In genomic region chr14:31586451-31586850, GRCm38 (mm10) we compare ENCODE assay signal across 31 mouse cellular contexts. TPM values are rescaled to one million over a fixed set of nuclear protein-coding genes. Genes with fewer than 3 reads are reported as not detected.
"Had no signal": no experiment of that assay in that cellular context is flagged by ENCODE, and none has a peak within 500 bp of the region (broad histone marks: within the 10 kb centered on the region; RNA-seq: fewer than 3 reads in every experiment).

No protein-coding gene starts in this region.

- H3K4me1 ChIP-seq: heart, embryonic 12.5 days; hindbrain, embryonic 10.5 days; hindbrain, embryonic 12.5 days; intestine, embryonic 15.5 days; limb, embryonic 10.5 days; limb, embryonic 12.5 days; liver, embryonic 13.5 days; liver, embryonic 15.5 days had no signal

- H3K27ac ChIP-seq: gastrocnemius, adult 2 months; heart, embryonic 10.5 days; hindbrain, embryonic 10.5 days; hindbrain, embryonic 12.5 days; hindbrain, embryonic 14.5 days; intestine, embryonic 15.5 days; kidney, postnatal 0 days; layer of hippocampus, adult 2 months; left cerebral cortex, adult 2 months; limb, embryonic 10.5 days; limb, embryonic 12.5 days; liver, embryonic 13.5 days; liver, embryonic 15.5 days had no signal

- ATAC-seq: hindbrain, embryonic 16.5 days; inflammation-experienced regulatory T-cells, adult 6 months; intestine, embryonic 15.5 days; intestine, postnatal 0 days had no signal

- DNase-seq: gastrocnemius, adult 2 months; gastrocnemius, postnatal 10 days; gastrocnemius, postnatal 25 days; heart, adult 18-20 months; heart, postnatal 10 days; heart, postnatal 4 days; kidney, adult 18-20 months; kidney, postnatal 14 days; liver; liver, embryonic 13.5 days had no signal

- H3K9ac ChIP-seq: heart, embryonic 12.5 days; hindbrain, embryonic 12.5 days; hindbrain, embryonic 14.5 days; intestine, embryonic 15.5 days; limb, embryonic 12.5 days; liver, embryonic 13.5 days; liver, embryonic 15.5 days had no signal

- H3K9me3 ChIP-seq: heart, embryonic 10.5 days; heart, embryonic 12.5 days; hindbrain, embryonic 10.5 days; hindbrain, embryonic 12.5 days; intestine, embryonic 15.5 days; limb, embryonic 10.5 days; limb, embryonic 12.5 days; liver, embryonic 15.5 days had no signal

- H3K4me2 ChIP-seq: heart, embryonic 12.5 days; hindbrain, embryonic 12.5 days; hindbrain, embryonic 14.5 days; intestine, embryonic 15.5 days; limb, embryonic 12.5 days; liver, embryonic 11.5 days; liver, embryonic 13.5 days; liver, embryonic 15.5 days had no signal

- H3K27me3 ChIP-seq: heart, embryonic 12.5 days; hindbrain, embryonic 12.5 days; intestine, embryonic 15.5 days; limb, embryonic 12.5 days; liver, embryonic 13.5 days; liver, embryonic 15.5 days had no signal

- H3K36me3 ChIP-seq: heart, embryonic 10.5 days; heart, embryonic 12.5 days; hindbrain, embryonic 10.5 days; hindbrain, embryonic 12.5 days; intestine, embryonic 15.5 days; limb, embryonic 10.5 days; limb, embryonic 12.5 days; liver, embryonic 13.5 days; liver, embryonic 15.5 days had no signal

- H3K4me3 ChIP-seq: gastrocnemius, adult 2 months; heart, embryonic 10.5 days; heart, embryonic 12.5 days; hindbrain, embryonic 10.5 days; hindbrain, embryonic 12.5 days; intestine, embryonic 15.5 days; layer of hippocampus, adult 2 months; left cerebral cortex, adult 2 months; limb, embryonic 10.5 days; limb, embryonic 12.5 days; liver, embryonic 13.5 days; liver, embryonic 15.5 days had no signal

RNA-seq across cellular contexts. Expression of gene Gm49387, which starts 54.2 kb away (rescaled TPM):
- total RNA-seq: gastrocnemius, postnatal 4 days; layer of hippocampus, postnatal 10 days; layer of hippocampus, postnatal 25 days; left cerebral cortex, adult 2 months; left cerebral cortex, postnatal 14 days had no signal
- polyA plus RNA-seq: hindbrain, embryonic 14.5 days; kidney, embryonic 14.5 days; kidney, postnatal 0 days; limb, embryonic 12.5 days had no signal
